Mouse (Mus musculus): ENCODE measurements around the gene Vmn1r168.
"Not testable (repeated sequence)": the region's sequence is repeated elsewhere in the genome, so short reads cannot be mapped to it uniquely, and the experiment has no call there.

Gene Vmn1r168

GRCm38 (mm10) chr7:23539432-23539831 lies at the start of gene Vmn1r168:
Vmn1r168 (plus strand) TSS chr7:23539732.
- DNase-seq, result not testable (repeated sequence)

- DNase-seq, result not testable (repeated sequence)
These were observed 32.4 kb upstream of the Vmn1r168 start, which contains the start of gene Vmn1r167 for GRCm38 (mm10) chr7:23507106-23507505. Vmn1r167 (minus strand) TSS chr7:23507206.

- not testable (repeated sequence) for DNase-seq
These were observed 35.7 kb downstream of the Vmn1r168 start, which contains the start of gene Vmn1r169 for GRCm38 (mm10) chr7:23575226-23575625. Vmn1r169 (plus strand) TSS chr7:23575526.
